Mouse (Mus musculus) midbrain, embryonic 12.5 days (tissue): ENCODE data around the gene Cnot2. TPM values are rescaled to one million over a fixed set of nuclear protein-coding genes. Genes with fewer than 3 reads are reported as not detected.

ENCODE experiments used
- ATAC-seq: fragments of 200-750 bp; cut with Nextera tagmentation; 2 replicates; pipeline ENCODE4 v1.8.0; 2017; ENCODE audit warnings: low read depth, moderate TSS enrichment, moderate library complexity; ENCODE audit not compliant: low FRiP score
- H3K27ac ChIP-seq: fragments of 300-500 bp; sonication (generic); replicated peaks from 2 replicates; pipeline ENCODE4 v1.5.1; 2016; ENCODE audit warnings: mild to moderate bottlenecking
- H3K27me3 ChIP-seq: fragments of 300-500 bp; sonication (generic); 2 replicates; pipeline ENCODE4 v1.6.1; 2016; ENCODE audit warnings: mild to moderate bottlenecking
- H3K36me3 ChIP-seq: fragments of 300-500 bp; sonication (generic); 2 replicates; pipeline ENCODE4 v1.6.1; 2016
- H3K4me1 ChIP-seq: fragments of 300-500 bp; sonication (generic); 2 replicates; pipeline ENCODE4 v1.6.1; 2016
- H3K4me2 ChIP-seq: fragments of 300-500 bp; sonication (generic); replicated peaks from 2 replicates; pipeline ENCODE4 v1.6.1; 2016; ENCODE audit warnings: mild to moderate bottlenecking, moderate library complexity
- H3K4me3 ChIP-seq: fragments of 300-500 bp; sonication (generic); 2 replicates; pipeline ENCODE4 v1.5.1; 2016; ENCODE audit warnings: mild to moderate bottlenecking
- H3K9ac ChIP-seq: fragments of 300-500 bp; sonication (generic); replicated peaks from 2 replicates; pipeline ENCODE4 v1.6.1; 2016; ENCODE audit warnings: mild to moderate bottlenecking, moderate library complexity
- H3K9me3 ChIP-seq: fragments of 300-500 bp; sonication (generic); 2 replicates; pipeline ENCODE4 v1.6.1; 2016; ENCODE audit warnings: mild to moderate bottlenecking
- WGBS: fragments of 180-500 bp; shearing (Covaris S2); methylation state at CpG from one replicate; pipeline ENCODE4 v1.1.7; 2016; 5-methylcytosine and 5-hydroxymethylcytosine counted together
- microRNA-seq: library from miRNA; unstranded; fragments of <30 nt; microRNA quantifications from one replicate; pipeline ENCODE4, GENCODE M21; 2017
- polyA plus RNA-seq: library from polyadenylated mRNA; unstranded; fragments of >200 nt; fragmentation: Nextera tagmentation; extraction: Ambion mirVana; gene quantifications from 2 replicates; pipeline ENCODE4 v1.2.1, GENCODE M21; 2016

Cnot2 gene
- polyA plus RNA-seq, 1 experiment from 2014 or later = 123 TPM

- ATAC-seq = no peak
- H3K4me3 ChIP-seq = no peak overlapping the region
- H3K36me3 ChIP-seq = 0 out of 2 replicates have a peak, but pooled peaks cover 4% of the 10 kb centered on the region
These were observed 136.5 kb downstream of the Cnot2 start for GRCm38 (mm10) chr10:116444826-116445225.

DNA sequence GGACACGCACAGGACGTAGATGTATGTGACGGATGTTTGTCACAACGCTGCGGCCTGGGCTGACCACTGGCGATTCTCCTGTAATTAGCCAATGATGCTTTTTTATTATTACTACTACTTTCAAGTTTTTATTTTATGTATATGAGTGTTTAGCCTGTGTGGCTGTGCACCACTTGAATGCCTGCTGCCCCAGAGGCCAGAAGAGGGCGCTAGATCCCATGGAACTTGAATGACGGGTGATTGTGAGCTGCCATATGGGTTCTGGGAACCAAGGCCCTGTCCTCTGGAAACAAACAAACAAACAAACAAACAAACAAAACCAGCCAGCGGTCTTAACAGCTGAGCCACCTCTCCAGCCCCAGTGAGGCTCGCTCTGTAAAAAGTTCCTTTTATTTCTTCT is 136.9 kb downstream of the Cnot2 start:
- ATAC-seq = no peak
- Histone ChIP-seq H3K4me2 (no peak overlapping the region), H3K9ac (no peak overlapping the region), H3K4me3 (no peak overlapping the region), H3K9me3 (no peaks in the 10 kb centered on the region), H3K27me3 (no peaks in the 10 kb centered on the region), H3K27ac (no peak overlapping the region), H3K36me3 (0 out of 2 replicates have a peak, but pooled peaks cover 4% of the 10 kb centered on the region), H3K4me1 (no peaks in the 10 kb centered on the region)
- WGBS = 94% methylated on average over 10 of the region's 10 CpGs

More at GRCm38 (mm10) chr10:116444826-116445225, 136.5 kb downstream of the Cnot2 start:
- no peaks in the 10 kb centered on the region for H3K27me3 ChIP-seq
- no peaks in the 10 kb centered on the region for H3K4me1 ChIP-seq
- H3K4me2 ChIP-seq = no peak overlapping the region
- 93% methylated on average over 8 of the region's 8 CpGs for WGBS
- H3K9ac ChIP-seq = no peak overlapping the region
- H3K27ac ChIP-seq = no peak overlapping the region
- H3K9me3 ChIP-seq = no peaks in the 10 kb centered on the region

GRCm38 (mm10) chr10:116440946-116441345 is 140.4 kb downstream of the Cnot2 start:
- H3K9ac ChIP-seq = no peak overlapping the region
- no peak for ATAC-seq
- no peak overlapping the region for H3K4me2 ChIP-seq
- no peak overlapping the region for H3K27ac ChIP-seq
- 97% methylated on average over 7 of the region's 7 CpGs for WGBS
- no peaks in the 10 kb centered on the region for H3K4me1 ChIP-seq
- 0 out of 2 replicates have a peak, but pooled peaks cover 9% of the 10 kb centered on the region for H3K36me3 ChIP-seq
- no peak overlapping the region for H3K4me3 ChIP-seq
- no peaks in the 10 kb centered on the region for H3K27me3 ChIP-seq
- H3K9me3 ChIP-seq = 0 out of 2 replicates have a peak, but pooled peaks cover 6% of the 10 kb centered on the region

- Histone ChIP-seq H3K9me3 (0 out of 2 replicates have a peak, but pooled peaks cover 6% of the 10 kb centered on the region), H3K9ac (no peak overlapping the region), H3K27me3 (no peaks in the 10 kb centered on the region), H3K4me2 (no peak overlapping the region), H3K4me3 (no peak overlapping the region), H3K36me3 (0 out of 2 replicates have a peak, but pooled peaks cover 9% of the 10 kb centered on the region), H3K4me1 (no peaks in the 10 kb centered on the region), H3K27ac (no peak overlapping the region)
- WGBS = 90% methylated on average over 10 of the region's 10 CpGs
- no peak for ATAC-seq
These were observed 141.2 kb downstream of the Cnot2 start for GRCm38 (mm10) chr10:116440088-116440487.

GRCm38 (mm10) chr10:116435455-116435854 is 145.9 kb downstream of the Cnot2 start:
- Histone ChIP-seq H3K4me2 (no peak overlapping the region), H3K27ac (no peak overlapping the region), H3K27me3 (no peaks in the 10 kb centered on the region), H3K9ac (no peak overlapping the region), H3K4me1 (no peaks in the 10 kb centered on the region), H3K36me3 (0 out of 2 replicates have a peak, but pooled peaks cover 5% of the 10 kb centered on the region), H3K9me3 (0 out of 2 replicates have a peak, but pooled peaks cover 6% of the 10 kb centered on the region), H3K4me3 (no peak overlapping the region)
- no peak for ATAC-seq
- WGBS = 90% methylated on average over 12 of the region's 12 CpGs

Small RNA genes lying within 50 kb of the gene (microRNA-seq; reads per million reads assigned to microRNA genes)
- gene Gm25190 = not detected

Other genes starting within 250 kb of the Cnot2 start
- gene Kcnmb4, start 107.6 kb downstream of the Cnot2 start, polyA plus RNA-seq = 11.8 and 13.1 TPM in 2 replicates